Mouse (Mus musculus) right cerebral cortex, adult 2 months (tissue): ENCODE measurements around the gene Gpatch8.

Experiments
- DNase-seq, 2 experiments: peaks; one replicate each; pipeline ENCODE4 v3.0.0; 2021 to 2022; ENCODE audit warnings: low spot score in 2 of 2

The Gpatch8 gene

DNA sequence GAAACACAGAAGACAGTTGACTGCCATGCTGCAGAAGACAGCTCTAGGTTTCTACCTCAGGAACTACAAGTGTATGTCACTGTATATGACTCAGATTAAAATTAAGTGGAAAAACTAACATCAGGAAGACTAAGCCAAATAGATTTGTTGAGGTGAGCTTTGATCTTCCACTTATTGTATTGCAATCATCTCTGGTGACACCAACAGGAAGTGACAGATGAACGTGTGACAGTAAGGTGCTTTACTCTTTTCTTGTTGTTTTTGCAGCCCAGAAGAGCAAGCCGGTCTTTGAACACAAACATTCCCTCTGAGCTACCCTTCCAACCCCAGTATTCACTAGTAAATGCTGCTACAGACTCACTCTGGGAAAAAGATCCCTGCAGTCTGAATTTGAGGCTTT is 59.5 kb downstream of the Gpatch8 start:
- DNase-seq, result no peak

DNA sequence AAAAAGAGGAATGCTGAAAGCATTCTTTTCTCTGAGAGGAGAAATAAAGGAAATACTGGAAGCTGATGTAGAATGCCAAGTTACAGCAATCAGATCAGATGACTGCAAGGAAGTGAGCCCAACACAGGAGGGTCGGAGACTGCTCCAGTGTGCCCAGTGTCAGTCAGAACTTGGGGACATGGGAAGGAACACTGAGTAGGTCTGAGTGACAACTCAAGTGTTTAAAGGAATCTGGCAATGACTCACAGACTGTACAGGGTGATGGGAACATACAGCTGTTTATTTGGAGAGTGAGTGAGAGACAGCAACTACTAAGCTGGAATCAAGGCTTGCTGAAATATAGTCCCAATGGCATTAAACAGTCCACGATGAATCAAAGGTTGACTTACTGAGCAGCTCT is 60.0 kb downstream of the Gpatch8 start:
- DNase-seq, result no peak

DNA sequence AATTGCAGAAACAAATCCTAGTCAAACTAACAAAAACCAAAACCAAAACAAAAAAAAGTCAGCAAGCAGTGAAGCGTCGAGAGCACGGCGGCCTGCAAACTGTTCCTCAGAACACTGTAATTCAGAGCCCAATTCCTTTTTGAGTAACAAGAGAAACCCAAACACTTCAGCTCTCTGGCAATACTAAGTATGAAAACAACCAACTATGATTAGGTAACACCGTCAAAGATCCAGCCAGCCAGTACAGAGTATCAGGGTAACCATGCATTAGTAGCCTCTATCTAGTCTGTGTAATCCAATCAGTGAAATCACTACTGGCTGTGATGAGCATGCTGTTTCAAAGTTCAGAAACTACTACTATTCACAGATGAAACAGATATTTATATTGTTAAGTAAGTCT is 60.5 kb downstream of the Gpatch8 start:
- DNase-seq, result no peak

DNA sequence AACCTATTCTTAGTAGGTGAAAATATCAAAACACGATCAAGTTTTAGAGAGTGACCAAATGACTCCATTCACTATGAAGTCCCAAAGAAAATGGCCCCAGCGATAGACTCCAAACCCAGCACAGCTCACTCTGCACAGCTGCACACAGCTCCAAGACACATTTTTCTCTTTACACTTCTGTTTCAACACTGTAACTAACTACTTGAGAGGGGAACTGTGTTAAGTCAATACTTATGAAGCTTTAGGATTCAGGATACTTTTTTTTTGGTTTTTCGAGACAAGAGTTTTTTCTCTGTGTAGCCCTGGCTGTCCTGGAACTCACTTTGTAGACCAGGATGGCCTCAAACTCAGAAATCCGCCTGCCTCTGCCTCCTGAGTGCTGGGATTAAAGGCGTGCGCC is 61.1 kb downstream of the Gpatch8 start:
- no peak for DNase-seq

DNA sequence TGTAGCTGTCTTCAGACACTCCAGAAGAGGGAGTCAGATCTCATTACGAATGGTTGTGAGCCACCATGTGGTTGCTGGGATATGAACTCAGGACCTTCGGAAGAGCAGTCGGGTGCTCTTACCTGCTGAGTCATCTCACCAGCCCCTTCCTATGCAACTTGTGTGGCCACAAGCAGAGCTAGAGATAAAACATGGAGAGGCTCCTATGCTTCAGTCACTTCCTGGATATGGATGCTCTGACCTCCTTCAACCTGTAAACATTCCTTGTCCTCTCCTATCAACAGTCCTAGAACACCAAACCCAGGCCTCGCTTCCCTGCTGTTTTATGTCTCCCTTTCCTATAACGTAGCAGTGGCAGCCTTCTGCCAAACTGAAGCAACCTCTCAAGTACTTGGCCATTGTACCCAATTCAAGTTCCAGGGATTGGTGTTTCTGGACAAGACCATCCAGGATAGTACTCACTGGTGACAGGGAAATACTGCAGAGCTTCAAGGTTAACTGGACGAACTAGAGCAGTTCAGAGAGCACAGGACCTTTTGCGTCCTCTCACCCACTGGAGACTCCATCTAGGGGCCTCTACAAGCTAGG is 62.0 kb downstream of the Gpatch8 start:
- no peak for DNase-seq

DNA sequence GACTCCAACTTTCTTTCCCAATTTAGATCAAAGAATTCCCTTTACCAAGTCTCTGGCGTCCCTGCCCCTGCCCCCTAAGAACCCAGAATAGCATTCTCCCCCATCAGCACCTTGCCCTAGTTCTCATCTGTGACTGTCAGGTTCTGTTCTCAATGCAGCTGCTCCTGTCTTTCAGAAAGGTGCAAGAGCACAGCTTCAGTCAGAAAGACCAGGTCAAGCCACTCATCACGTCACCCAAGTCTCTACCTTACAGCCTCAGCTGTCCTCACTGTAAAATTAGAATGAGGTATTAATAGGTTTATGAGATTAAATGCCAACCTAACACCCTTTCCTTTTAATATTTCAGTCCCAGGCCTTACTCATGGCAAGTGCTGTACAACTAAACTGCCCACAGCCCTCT is 63.0 kb downstream of the Gpatch8 start:
- DNase-seq, result no peak

DNA sequence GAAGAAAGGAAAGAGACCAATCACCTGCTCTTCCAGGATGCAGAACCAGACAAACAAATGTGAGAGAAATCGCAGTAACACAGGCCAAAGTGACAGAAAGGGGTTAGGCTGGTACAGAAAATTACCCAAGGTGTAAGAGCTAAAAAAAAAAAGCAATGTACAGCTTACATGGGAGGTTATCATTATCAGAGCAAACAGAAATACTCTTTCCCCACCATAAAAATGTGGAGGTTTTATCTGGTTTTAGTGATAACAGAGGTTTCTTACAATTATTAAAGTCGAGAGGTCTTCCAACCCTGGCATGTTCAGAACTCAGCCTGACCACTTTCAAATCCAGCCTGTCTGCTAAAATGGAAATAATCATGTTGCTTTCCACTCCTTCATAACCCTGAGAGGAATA is 68.3 kb downstream of the Gpatch8 start:
- DNase-seq, result no peak

DNA sequence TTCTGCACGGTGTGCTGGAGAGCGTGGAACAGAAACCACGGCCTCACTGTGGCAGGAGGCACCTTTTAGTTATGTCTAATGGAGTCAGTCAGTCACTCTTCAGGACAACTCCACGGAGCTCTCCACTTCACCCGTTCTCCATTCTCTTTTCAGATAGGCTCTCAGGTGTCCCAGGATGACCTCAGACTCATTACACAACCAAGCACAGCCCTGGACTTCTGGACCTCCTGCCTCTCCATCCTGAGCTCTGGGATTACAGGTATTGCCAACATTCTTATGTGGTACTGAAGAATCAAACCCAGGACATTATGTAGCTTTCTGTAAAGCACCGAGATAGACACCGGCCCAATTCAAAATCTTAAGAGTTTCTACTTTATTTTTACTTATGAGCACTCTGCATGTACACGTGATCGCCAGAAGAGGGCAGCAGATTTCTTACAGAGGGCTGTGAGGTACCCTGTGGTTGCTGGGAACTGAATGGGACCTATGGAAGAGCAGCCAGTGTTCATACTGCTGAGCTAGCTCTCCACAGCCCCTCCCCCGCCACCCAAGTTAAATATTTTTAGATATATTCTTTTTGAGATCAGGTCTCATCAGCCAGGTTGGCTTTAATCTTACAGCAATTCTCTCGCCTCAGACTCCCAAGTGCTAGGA is 69.3 kb downstream of the Gpatch8 start:
- DNase-seq, result peak; percentile 49 to 65

DNA sequence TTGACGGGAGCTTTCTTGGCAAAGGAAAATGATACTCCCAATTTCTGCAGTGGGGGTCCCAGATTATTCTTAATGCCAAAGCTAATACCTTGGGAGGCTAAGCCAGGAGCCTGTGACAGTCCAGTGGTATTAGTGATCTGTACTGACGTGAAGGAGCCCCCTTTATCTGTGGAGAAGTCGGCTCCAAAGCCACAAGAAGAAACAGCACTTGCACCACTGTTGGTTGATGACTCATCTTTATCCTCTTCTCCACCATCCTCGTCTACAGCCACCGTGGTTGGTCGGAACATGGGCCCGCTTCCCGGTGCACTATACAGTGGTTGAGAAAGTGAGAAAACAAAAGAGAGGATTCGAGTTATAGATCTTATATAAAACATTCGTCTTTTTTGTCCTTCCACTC is 74.4 kb downstream of the Gpatch8 start:
- DNase-seq, result no peak

DNA sequence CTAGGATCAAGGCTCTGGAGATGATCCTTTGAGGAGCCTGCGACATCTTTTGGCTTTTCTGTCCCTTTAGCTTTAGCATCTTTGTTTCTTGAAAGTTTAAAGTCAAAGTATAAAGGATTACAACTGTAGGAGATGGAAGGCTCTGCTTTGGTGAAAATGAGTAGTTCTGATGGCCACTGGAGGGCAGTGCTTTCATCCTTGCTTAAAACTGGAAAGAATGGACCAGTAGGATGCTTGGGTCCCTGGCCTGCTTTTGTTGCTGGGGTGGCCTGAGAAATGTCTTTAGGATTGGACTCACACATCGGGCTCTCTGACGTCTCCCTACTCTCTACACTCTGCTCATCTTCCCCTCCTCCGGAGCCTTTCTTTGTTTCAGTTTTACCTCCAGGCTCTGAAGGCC is 75.3 kb downstream of the Gpatch8 start:
- no peak for DNase-seq

DNA sequence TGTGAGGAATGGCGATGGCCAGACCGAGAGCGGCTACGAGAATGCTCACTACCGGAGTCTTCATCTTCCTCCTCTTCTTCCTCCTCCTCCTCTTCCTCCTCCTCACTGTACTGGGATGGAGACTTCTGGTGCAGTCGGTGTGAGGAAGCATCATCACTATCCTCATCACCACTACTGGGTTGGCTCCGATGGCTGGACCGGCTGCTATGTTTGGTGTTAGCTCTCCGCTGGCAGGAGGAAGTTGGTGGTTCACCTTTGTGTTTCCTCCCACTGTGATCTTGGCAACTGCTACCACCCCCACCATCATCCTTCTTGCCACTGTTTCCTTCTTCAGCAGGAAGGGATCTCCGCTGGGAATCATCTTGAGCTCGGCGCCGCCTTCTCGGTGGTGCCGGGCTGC is 76.1 kb downstream of the Gpatch8 start:
- no peak for DNase-seq

DNA sequence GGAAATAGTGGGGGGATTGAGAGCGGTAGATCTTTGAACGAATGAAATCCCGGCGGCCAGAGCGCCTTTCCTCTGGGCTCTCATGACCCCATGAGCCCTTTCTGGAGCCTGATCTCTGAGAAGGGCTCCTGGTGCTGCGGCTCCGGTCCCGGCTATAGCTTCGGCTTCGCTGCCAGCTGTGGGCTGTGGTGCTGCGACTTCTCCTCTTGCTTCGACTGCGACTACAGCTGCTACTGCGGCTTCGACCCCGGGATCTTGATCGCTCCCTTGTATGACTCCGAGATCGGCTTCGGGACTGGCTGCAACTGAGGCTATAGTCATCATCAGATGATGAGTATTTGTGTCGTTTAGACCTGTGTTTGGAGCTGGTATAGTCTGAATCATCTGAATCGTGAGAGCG is 76.6 kb downstream of the Gpatch8 start:
- no peak for DNase-seq

DNA sequence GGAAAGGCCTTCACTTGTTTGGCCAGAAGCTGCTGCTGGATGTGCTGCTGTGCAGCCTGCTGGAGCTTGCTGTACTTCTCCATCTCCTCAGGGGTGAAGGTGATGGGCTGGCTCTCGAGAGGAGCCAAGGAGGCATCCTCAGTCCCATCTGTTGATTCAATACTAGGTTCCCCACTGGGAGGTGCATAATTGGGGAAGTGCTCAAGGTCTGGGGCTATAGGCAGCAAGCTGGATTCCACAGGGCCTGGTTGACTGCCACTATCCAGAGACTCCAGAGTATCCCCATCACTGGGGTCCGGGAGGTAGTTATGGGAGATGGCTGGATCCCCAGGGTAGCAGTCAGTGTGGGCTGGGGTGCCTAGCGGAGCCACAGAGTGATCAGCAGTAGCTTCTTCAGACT is 77.5 kb downstream of the Gpatch8 start:
- no peak for DNase-seq

DNA sequence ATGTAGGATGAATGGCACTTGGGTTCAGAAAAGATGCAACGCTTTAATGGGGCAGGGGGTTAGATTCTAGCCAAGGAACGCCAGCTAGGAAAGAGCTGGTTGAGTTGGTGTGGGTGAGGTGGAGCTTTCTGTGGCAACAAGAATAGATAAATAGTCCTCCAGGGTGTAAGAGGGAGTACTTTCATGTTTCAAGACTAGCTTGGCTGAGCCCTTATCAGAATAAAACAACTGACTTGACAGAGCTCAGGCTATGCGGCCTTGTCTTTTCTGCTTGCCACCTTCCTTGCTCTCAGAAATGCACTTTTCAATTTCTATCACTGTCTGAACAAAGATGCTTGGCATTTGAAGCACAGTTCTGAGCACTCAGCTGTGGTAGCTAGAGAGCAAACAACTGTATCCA is 81.2 kb downstream of the Gpatch8 start:
- DNase-seq, result no peak

DNA sequence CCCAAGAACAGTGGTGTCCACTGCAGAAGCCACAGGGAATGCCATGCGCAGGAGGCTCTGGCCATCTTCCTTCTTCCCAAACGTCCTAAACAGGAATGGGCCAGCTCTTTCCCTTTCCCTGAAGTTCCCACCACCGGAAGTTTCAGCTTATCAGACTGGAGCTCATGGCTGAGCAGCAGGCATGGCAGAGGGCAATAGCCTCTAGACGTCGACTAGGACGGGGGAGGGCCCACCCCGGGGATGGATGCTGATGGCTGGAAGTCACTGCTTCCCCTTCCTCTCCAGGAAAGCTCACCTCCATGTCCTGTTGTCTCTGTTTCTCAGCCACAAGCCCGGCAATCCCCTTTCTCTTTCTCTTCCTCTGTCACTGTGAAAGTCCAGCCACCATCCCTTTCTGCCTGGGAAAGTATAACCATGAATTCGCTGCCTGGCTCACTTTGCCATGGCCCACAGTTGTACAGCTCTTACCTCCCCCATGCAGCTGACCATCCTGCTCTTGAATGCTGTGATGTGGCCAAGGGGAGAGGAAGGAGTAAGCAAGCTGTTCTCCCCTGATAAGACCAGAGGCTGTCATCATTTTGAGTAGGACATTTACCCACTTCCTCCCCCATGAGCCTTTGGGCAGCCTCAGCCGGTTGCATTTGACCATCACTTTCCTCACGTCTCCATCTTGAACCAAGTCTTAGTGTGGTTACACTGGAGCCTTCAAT is 86.4 kb downstream of the Gpatch8 start, which contains the start of gene Itga2b:
Gene Itga2b (minus strand): TSS at position 475 of the 710 bp plus-strand sequence.
- no peak for DNase-seq

DNA sequence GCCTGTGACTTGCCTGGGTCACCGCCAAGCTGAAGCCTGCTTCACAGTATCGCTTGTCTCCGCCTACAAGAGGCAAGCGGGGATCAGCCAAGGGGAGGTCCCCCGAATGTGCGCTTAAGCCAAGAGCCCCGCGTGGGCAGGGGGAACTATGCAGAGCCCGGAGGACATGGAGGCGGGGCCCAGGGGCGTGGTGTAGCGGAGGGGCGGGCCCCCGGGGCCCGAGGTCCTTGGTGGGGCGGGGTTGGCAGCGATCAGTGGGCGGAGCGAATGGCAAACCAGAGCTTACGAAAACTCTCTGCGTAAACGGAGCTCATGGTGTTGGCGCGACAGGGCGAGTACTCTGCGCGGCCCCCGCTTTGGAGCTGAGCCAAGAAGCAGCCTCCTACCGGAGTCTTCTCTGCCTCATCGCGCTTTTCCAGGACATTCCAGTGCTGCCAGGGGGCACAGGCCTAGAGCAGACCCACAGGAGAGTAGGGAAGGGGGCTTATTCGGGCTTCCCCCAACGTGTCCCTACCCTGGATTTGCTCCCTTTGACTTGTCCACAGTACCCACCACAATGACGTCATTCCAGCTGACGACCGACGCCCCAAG is 89.1 kb downstream of the Gpatch8 start:
- DNase-seq, result peak; percentile 93 to 95

DNA sequence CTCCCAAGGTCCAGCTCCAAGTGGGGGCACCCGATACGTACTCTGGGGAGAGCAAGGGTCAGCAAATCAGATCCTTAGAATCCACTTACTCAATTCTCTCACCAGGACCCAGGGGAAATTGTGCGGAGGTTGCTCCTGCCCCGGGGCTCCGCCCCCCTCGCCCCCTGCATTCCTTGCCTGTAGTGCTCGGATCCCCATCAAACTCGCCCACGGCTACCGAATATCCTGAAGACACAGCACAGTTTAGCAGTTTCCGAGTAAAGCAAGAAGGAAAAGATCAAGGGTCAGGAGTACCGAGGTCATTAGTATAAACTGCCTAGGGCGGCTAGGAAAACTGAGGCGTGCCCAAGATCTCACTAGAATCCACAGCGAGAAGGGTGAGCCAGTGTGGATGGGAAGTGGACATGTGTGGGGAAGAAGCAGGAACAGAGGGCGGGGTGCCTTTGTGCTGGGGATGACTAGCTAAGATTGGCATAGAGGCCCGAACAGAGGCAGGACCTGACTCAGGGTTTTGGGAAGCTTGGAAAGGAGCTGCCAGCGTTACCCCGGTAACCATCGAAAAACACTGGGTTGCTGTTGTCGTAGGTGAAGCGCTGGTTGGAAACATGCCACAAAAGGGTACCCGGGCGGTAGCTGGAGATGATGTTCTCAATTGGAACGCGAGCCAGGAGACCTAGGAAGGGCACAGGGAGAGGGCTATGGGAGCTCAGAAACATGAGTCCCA is 90.3 kb downstream of the Gpatch8 start:
- DNase-seq, result peak; percentile 76 to 77

DNA sequence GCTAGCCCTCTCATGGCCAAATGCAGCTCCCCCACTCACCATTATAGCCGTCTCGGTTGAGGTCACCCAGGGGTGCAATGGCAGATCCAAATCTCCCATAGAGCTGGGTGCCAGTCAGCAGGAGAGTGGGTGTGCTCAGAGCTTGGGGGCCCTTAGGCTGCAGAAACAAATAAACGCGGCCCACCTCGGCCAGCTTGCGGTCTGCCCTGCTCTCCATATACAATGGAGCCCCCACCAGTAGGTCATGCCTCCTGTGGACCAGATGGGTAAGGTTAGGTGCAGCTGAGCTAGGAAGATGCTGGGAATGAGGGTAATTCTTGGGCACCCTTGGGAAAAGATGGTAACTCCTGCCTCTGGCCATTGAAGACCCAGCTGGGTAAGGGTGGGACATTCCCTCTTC is 91.3 kb downstream of the Gpatch8 start:
- no peak for DNase-seq

DNA sequence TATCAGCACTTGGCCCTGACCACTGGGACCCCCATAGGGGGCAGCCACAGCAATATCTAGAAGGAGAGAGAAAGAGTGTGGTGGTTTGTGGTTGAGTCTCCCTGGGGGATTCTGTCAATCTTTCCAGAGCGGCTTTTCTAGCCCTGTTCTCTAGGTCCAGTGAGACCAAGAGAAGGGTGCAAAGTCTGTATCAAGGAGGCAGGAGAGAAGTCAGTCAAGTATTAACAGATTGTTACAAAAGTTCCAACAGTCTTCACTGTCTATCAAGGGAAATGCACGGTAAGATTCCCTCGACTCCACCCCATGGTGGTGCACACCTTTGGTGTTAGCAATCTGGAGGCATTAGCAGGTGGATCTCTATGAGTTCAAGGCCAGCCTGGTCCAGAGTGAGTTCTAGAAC is 94.4 kb downstream of the Gpatch8 start:
- no peak for DNase-seq

DNA sequence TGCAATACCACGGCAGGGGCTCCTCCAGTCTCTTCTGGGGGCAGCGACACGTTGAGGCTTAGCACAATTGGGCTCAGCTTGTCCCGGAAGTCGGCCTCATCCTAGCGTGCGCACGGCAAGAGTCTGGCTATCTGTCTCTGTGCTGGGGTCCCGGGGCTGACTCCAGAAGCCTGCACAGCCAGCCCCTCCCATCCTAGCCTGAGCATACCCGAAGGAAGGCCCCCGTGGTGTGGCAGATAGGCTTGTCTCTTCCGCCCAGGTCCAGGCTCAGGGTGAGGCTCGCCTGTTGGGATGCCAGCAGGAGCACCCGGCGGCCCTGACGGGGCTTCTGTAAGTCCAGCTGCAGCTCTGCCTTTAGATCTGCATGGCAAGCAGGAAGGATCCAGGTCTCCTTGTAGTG is 95.7 kb downstream of the Gpatch8 start:
- no peak for DNase-seq

DNA sequence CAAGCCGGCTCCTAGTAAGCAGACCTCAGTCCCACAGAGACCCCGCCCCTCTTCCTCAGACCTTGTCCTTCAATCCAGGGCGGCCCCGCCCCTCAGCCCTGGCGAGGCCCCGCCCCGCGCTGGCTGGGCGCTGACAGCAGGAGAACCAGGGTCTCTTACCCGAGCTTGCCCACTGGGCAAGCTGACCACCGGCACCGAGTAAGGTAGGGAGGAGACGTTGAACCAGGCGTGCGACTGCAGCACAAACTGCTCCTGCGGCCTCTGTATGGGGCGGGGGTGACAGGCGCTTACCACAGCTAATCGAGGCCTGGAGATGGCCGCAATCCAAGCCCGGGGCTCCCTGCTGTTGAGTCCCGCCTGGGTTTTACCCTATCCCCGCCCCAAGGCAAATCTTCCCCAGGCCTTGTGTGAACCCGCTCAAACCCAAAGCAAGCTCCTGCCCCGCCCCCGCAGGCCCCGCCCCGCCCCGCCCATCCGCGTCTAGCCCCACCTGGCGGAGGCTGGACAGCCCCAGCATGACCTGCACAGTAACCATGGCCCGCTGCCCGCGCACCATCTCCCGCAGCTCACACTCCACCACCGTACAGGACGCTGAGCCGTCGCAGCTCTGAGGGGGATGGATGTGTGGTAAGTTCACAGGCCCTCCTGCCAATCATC is 100.3 kb downstream of the Gpatch8 start:
- peak in 1 of 2 experiments; percentile 49 for DNase-seq

DNA sequence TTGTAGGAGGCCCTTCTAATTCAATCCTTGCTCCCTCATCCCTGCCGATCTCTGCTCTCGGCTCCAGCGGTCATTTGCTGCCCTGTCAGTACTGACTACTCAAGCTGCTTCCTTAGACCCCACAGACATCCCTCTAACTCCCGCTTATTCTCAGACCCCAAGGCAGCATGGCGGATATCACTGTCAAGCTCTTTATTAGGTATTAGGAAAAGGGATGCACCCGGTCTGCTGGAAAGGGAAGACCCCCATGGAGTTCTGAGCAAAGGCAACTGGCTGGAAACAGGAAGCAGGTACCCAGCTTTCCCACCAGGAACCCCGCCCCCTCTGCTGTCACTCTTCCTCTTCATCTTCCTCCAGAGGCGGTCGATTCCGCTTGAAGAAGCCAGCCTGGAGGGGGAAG is 103.1 kb downstream of the Gpatch8 start:
- no peak for DNase-seq
